Mouse (Mus musculus) skeletal muscle tissue, adult 2 months (tissue): ENCODE results near the gene Cdk5r2.

Experiments used
- DNase-seq: peaks from one replicate; pipeline ENCODE4 v3.0.0-alpha.2; 2012; ENCODE audit warnings: low read depth, low spot score

Cdk5r2 gene

DNA sequence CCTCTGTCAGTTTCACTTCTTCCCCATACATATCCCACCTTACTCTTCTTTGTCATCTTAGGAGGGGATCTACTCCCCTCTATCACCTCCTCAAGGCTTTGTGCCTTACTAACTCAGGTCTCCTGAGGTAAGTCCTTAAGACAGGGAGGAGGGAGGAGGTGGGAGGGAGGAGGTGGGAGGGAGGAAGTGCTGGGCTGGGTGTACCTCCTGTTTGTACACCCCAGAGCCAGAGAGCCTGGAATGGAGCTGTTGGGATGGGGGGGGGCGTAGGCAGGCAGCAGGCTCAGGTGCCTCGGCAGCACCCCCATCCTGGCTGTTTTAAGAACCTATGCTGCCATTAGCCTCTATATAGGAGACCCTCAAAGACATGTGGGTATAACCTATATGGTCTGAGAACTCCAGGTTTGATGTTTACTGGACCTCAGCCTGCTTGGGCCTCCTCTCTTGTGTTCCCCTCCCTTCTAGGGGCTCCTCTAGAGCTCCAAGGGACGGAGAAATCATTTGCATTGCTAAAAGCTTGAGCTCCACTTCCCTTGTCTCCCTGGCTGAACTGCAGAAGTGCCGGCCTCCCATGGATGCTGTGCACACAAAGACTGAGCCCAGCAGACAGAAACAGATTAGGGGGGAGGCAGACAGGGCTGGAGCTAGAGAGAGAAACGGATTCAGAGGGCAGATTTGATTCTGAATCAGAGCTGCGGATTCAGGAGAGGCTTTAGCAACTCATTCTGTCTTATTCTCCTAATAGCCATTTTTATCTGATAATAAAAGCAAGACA lies 3.5 kb upstream of the Cdk5r2 start:
- DNase-seq: no peak

GRCm38 (mm10) chr1:74855156-74855555 lies 422 bp downstream of the Cdk5r2 start:
- DNase-seq: no peak

GRCm38 (mm10) chr1:74855651-74856438 lies 1.1 kb downstream of the Cdk5r2 start:
- no peak for DNase-seq

DNA sequence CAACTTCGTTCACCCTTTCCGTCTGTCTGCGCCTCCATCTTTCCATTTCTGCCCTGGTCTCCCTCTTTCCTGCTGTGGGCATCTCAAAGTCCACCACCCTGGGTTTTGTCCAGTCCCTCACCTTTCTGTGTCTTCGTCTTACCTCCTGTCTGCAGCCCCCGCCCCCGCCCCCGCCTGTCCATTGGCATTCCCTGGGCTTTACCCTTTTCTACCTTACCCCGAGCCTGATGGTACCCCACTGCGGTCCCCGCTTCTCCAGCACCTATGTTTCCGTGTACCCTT lies 1.6 kb downstream of the Cdk5r2 start:
- DNase-seq: no peak

GRCm38 (mm10) chr1:74856791-74857190 lies 2.1 kb downstream of the Cdk5r2 start:
- DNase-seq: no peak

- DNase-seq: no peak
These were observed 2.5 kb downstream of the Cdk5r2 start for GRCm38 (mm10) chr1:74857201-74857600.

- no peak for DNase-seq
These were observed 2.9 kb downstream of the Cdk5r2 start for GRCm38 (mm10) chr1:74857677-74858076.

DNA sequence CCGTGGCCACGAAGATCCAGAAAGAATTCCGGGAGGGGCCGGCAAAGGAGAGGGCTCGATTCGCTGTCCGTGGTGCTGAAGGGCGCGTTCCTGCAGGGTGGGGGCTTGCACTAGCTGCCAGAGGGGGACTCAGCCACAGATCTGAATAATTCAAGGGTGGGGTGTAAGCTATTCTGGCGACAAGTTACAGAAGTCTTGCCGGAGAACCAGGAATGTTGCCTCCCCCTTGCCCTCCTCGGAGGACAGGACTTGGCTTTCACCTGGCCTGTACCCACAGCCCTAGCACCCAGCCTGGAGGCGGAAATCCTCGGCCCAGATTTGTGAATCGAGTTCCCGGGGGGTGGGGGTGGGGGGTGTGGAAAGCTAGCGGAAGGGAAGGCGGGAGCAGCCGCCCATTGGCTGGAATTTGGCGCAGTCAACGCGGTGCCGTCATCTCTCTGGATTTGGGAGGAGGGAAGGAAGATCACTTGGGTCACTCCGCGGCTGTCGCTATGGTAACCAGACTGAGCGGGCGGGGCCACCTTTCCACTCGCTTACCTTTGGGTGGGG lies 3.5 kb downstream of the Cdk5r2 start:
- DNase-seq: no peak

- no peak for DNase-seq
These were observed 4.1 kb downstream of the Cdk5r2 start for GRCm38 (mm10) chr1:74858805-74859204.

GRCm38 (mm10) chr1:74859223-74859984 lies 4.7 kb downstream of the Cdk5r2 start:
- no peak for DNase-seq

DNA sequence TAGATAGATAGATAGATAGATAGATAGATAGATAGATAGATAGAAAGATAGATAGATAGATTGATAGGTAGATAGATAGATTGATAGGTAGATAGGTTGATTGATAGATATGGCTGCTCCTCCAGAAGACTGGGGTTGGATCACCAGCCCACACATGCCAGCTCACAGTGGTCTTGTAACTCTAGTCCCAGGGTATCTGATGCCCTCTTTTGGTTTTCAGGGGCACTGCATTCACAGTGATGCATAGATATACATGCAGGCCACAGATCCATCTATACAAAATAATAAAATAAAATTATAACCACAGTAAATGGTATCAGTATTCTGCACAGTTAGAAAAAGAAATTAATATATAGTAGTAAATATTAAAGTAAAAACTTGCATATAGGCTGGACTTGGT lies 7.0 kb downstream of the Cdk5r2 start:
- DNase-seq: no peak

GRCm38 (mm10) chr1:74872218-74872617 lies 17.5 kb downstream of the Cdk5r2 start:
- DNase-seq: no peak

DNA sequence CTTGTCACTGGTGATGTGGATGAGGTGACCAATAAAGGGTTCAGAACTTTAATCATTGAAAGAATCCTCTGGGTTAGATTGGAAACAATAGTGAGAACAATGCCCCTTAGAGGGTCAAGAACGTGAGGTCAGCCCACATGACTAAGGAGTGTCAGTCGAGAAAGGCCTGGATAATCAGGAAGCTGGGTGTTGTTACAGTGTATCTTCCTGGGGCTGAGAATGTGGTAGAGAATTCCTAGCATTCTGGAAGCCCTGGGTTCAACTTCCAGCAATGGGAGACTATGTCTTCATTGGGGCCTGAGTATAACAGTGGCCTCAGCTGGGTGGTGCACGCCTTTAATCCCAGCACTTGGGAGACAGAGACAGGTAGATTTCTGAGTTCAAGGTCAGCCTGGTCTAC lies 22.5 kb downstream of the Cdk5r2 start:
- DNase-seq: no peak

DNA sequence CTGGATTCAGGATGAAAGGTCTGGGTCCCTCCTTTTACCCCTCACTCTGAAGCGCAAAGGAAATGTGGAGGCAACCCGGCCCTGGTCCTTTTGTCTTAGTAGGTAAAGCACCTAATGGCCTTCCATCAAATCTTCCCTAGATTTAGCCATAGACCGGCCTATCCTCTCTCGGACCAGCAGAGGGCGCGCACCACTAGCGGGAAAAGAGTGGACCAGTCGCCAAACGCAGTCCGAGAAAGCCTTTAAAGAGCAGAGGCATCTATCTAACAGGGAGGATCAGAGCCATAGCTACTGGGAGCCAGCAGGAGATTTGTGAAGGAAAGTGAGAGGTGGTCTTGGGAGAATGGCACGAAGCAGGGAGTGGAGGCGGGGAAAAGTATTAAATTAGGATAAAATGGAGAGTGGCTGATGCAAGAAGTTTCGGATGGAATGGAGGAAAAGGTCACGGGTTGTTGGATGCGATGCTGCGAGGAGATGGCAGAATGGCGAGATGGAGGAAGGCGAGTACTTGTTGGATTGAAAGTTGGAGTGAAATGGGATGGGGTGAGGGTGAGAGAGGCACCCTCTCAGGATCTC lies 26.1 kb downstream of the Cdk5r2 start:
- peak; percentile 17 for DNase-seq

DNA sequence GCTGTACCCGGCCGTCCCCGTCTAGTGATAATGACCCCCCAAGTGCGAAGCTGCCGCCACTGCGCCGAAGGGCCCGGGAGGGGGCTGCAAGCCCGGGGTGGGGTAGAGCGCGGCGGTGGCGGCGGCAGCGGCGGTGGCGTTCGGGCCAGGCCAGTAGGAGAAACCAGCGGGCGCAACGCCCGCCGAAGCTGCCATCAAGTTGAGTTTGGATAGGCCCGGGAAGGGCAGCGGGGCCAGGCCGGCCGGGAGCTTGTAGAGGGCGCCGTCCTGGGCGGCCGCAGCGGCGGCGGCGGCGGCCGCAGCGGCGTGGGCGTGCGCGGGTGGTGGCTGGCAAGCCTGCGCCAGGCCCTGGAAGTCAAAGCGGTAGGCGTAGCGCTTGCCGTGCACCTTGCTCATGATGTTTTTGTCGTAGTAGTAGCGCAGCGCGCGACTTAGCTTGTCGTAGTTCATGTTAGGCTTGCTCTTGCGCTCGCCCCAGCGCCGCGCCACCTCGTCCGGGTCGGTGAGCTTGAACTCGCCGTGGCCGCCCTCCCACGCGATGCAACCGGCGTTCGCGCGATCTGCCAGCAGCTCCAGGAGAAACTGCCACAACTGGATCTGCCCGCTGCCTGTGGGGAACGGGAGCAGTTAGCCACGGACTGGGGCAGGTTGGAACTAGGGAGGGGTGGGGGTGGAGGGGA lies 27.5 kb downstream of the Cdk5r2 start:
- DNase-seq: no peak

GRCm38 (mm10) chr1:74882828-74883227 lies 28.1 kb downstream of the Cdk5r2 start:
- DNase-seq: no peak

GRCm38 (mm10) chr1:74883441-74883840 lies 28.7 kb downstream of the Cdk5r2 start:
- no peak for DNase-seq

GRCm38 (mm10) chr1:74884196-74885141 lies 29.7 kb downstream of the Cdk5r2 start:
- DNase-seq: no peak

DNA sequence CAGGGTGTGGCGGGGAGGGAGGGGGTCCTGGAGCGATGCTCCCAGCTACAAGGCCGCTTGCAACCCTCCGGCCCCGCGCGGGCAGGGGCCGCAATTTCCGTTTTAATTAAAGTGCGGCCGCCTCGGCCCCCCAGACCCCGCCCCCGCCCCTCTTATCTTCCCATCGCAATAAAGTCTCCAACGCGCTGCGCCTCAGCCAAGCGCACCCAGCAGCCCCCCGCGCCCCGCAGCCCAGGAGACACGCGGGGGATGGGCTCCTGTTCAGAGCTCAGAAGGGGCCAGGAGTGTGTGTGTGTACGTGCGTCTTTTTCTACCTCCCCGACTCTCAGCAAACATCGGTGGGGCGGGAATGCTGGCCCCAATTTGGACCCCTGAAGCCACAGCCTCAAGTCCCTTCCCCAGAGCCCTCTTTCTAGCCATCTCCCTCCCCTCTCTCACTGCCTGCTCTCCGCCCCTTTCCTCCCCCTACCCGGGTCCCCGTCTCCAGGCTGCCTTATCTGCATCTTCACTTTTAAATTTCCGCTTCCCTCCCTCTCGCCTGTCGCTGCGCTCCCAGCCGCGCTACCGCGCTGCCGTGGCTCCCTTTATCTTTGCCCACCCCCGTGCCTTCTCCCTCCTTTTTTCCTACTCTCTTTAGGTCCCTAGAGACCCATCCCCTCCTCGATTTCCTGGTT lies 30.8 kb downstream of the Cdk5r2 start, which contains the start of gene Fev:
Gene Fev, minus strand, starts transcription at position 51 of the 674 bp plus-strand sequence.
- no peak for DNase-seq
